Mouse (Mus musculus): ENCODE measurements at regions not wholly inside any gene's neighbourhood (a gene's known extent, or its start where the extent isn't known, plus 50 kb on each side); places are given as distances from the start of the nearest gene placed in this dataset.

- WGBS = 85% methylated on average over 3 of the region's 3 CpGs
- TF ChIP-seq POLR2A (IDR thresholded peaks at IDR 0.05; ENCODE audit: borderline replicate concordance, extremely low read depth, insufficient read depth, insufficient read length) = no peak
- no peaks in the 10 kb centered on the region for H3K27me3 ChIP-seq (ENCODE audit: control insufficient read depth, insufficient read depth, low read length)
- no peak for DNase-seq (ENCODE audit: low spot score)
- H3K9ac ChIP-seq (ENCODE audit: low read depth, low read length, severe bottlenecking) = no peak overlapping the region
- H3K27ac ChIP-seq (replicated peaks; ENCODE audit: low read depth, low read length) = no peak overlapping the region
- H3K4me1 ChIP-seq (ENCODE audit: control insufficient read depth, insufficient read depth, low read length) = no peaks in the 10 kb centered on the region
- H3K9me3 ChIP-seq (ENCODE audit: control insufficient read depth, low read length) = no peaks in the 10 kb centered on the region
- ATAC-seq (ENCODE audit: low FRiP score, low read depth) = no peak
- no peak overlapping the region for H3K4me2 ChIP-seq (replicated peaks; ENCODE audit: low read depth, low read length, severe bottlenecking)
- no peaks in the 10 kb centered on the region for H3K36me3 ChIP-seq (ENCODE audit: control insufficient read depth, insufficient read depth, low read length)
- H3K4me3 ChIP-seq (replicated peaks; ENCODE audit: low read length) = no peak overlapping the region
These were observed 128.0 kb downstream of the Arrdc4 start for GRCm38 (mm10) chr7:68621080-68621479.

- TF ChIP-seq POLR2A (IDR thresholded peaks at IDR 0.05; ENCODE audit: borderline replicate concordance, extremely low read depth, insufficient read depth, insufficient read length) = no peak
- Histone ChIP-seq H3K27ac (replicated peaks; ENCODE audit: low read depth, low read length) (no peak overlapping the region), H3K4me1 (ENCODE audit: control insufficient read depth, insufficient read depth, low read length) (no peaks in the 10 kb centered on the region), H3K27me3 (ENCODE audit: control insufficient read depth, insufficient read depth, low read length) (no peaks in the 10 kb centered on the region), H3K4me3 (replicated peaks; ENCODE audit: low read length) (no peak overlapping the region), H3K9me3 (ENCODE audit: control insufficient read depth, low read length) (no peaks in the 10 kb centered on the region), H3K4me2 (replicated peaks; ENCODE audit: low read depth, low read length, severe bottlenecking) (no peak overlapping the region), H3K9ac (ENCODE audit: low read depth, low read length, severe bottlenecking) (no peak overlapping the region), H3K36me3 (ENCODE audit: control insufficient read depth, insufficient read depth, low read length) (no peaks in the 10 kb centered on the region)
- 82% methylated on average over 4 of the region's 4 CpGs for WGBS
- ATAC-seq (ENCODE audit: low FRiP score, low read depth) (no peak), DNase-seq (ENCODE audit: low spot score) (no peak)
These were observed 138.5 kb downstream of the Arrdc4 start for GRCm38 (mm10) chr7:68610499-68610898.

- Histone ChIP-seq H3K4me1 (ENCODE audit: control insufficient read depth, insufficient read depth, low read length) (no peaks in the 10 kb centered on the region), H3K27ac (replicated peaks; ENCODE audit: low read depth, low read length) (no peak overlapping the region), H3K9me3 (ENCODE audit: control insufficient read depth, low read length) (no peaks in the 10 kb centered on the region), H3K36me3 (ENCODE audit: control insufficient read depth, insufficient read depth, low read length) (no peaks in the 10 kb centered on the region), H3K9ac (ENCODE audit: low read depth, low read length, severe bottlenecking) (no peak overlapping the region), H3K27me3 (ENCODE audit: control insufficient read depth, insufficient read depth, low read length) (no peaks in the 10 kb centered on the region), H3K4me2 (replicated peaks; ENCODE audit: low read depth, low read length, severe bottlenecking) (no peak overlapping the region), H3K4me3 (replicated peaks; ENCODE audit: low read length) (no peak overlapping the region)
- ATAC-seq (ENCODE audit: low FRiP score, low read depth) = no peak
- 79% methylated on average over 4 of the region's 4 CpGs for WGBS
- no peak for DNase-seq (ENCODE audit: low spot score)
- TF ChIP-seq POLR2A (IDR thresholded peaks at IDR 0.05; ENCODE audit: borderline replicate concordance, extremely low read depth, insufficient read depth, insufficient read length) = no peak
These were observed 141.9 kb downstream of the Arrdc4 start for GRCm38 (mm10) chr7:68607170-68607569.

DNA sequence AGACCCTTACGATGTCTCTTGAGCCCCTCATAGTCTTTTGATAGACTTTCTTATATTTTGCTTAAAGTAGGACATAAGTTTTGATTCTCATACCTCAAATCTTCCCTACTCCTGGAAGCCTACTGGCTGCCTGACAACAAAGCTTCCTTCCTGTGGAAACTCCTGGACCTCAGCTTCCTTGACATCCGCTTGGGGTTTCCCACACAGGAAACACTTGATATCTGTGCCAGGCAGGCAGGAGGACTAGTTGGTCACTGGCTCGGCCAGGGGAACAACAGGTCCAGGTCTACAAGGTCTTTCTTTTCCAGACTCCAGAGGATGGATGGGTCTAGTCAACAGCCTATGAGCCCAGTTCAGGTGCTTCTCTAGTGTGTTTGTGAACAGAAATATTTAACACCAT, 142.8 kb downstream of the Arrdc4 start:
- H3K27ac ChIP-seq (replicated peaks; ENCODE audit: low read depth, low read length) = no peak overlapping the region
- no peaks in the 10 kb centered on the region for H3K9me3 ChIP-seq (ENCODE audit: control insufficient read depth, low read length)
- H3K4me3 ChIP-seq (replicated peaks; ENCODE audit: low read length) = no peak overlapping the region
- no peak overlapping the region for H3K9ac ChIP-seq (ENCODE audit: low read depth, low read length, severe bottlenecking)
- WGBS = 83% methylated on average over 3 of the region's 3 CpGs
- no peaks in the 10 kb centered on the region for H3K27me3 ChIP-seq (ENCODE audit: control insufficient read depth, insufficient read depth, low read length)
- no peak for DNase-seq (ENCODE audit: low spot score)
- TF ChIP-seq POLR2A (IDR thresholded peaks at IDR 0.05; ENCODE audit: borderline replicate concordance, extremely low read depth, insufficient read depth, insufficient read length) = no peak
- no peaks in the 10 kb centered on the region for H3K36me3 ChIP-seq (ENCODE audit: control insufficient read depth, insufficient read depth, low read length)
- no peak overlapping the region for H3K4me2 ChIP-seq (replicated peaks; ENCODE audit: low read depth, low read length, severe bottlenecking)
- no peaks in the 10 kb centered on the region for H3K4me1 ChIP-seq (ENCODE audit: control insufficient read depth, insufficient read depth, low read length)
- ATAC-seq (ENCODE audit: low FRiP score, low read depth) = no peak

DNA sequence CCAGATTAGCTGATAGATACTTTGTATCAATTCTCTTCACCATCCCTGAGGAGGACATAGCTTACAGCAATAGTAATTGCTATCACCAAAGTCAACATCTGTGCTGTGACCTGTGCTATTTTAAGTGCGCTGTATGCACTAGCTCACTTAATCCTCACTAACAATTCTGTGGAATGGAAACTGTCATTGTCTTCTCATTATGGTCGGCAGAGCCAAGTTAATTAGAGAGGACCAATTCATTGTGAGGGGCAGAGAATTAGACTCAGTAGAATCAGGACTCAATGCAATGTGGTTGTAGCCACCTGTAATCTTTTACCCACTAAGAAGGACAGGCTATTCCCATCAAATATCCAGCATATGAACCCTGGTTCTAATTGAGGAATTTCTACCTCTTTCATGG, 145.3 kb downstream of the Arrdc4 start:
- DNase-seq (ENCODE audit: low spot score) (no peak), ATAC-seq (ENCODE audit: low FRiP score, low read depth) (no peak)
- Histone ChIP-seq H3K4me2 (replicated peaks; ENCODE audit: low read depth, low read length, severe bottlenecking) (no peak overlapping the region), H3K4me1 (ENCODE audit: control insufficient read depth, insufficient read depth, low read length) (no peaks in the 10 kb centered on the region), H3K9ac (ENCODE audit: low read depth, low read length, severe bottlenecking) (no peak overlapping the region), H3K27ac (replicated peaks; ENCODE audit: low read depth, low read length) (no peak overlapping the region), H3K27me3 (ENCODE audit: control insufficient read depth, insufficient read depth, low read length) (no peaks in the 10 kb centered on the region), H3K4me3 (replicated peaks; ENCODE audit: low read length) (no peak overlapping the region), H3K9me3 (ENCODE audit: control insufficient read depth, low read length) (no peaks in the 10 kb centered on the region), H3K36me3 (ENCODE audit: control insufficient read depth, insufficient read depth, low read length) (no peaks in the 10 kb centered on the region)
- 70% methylated on average over 2 of the region's 2 CpGs for WGBS
- no peak for TF ChIP-seq POLR2A (IDR thresholded peaks at IDR 0.05; ENCODE audit: borderline replicate concordance, extremely low read depth, insufficient read depth, insufficient read length)

DNA sequence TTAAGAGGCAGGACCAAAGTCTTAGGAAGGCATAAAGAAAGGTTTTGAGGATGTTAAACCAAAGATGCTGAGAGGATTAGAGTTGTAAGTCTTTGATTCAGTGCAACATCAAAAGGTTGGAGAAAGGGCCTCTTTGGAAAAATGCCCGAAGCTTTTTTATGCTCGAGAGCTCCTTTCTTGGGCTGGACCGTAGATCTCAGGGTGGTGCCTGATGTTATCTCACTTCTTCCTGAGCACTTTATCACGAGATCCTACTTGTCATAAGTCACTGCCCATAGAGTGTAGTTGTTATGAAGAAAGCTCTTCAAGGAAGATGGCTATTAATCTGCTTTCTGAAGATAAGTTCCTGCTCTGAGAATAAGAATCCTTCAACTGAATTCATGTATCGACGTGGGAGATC, 147.0 kb downstream of the Arrdc4 start:
- Histone ChIP-seq H3K4me1 (ENCODE audit: control insufficient read depth, insufficient read depth, low read length) (no peaks in the 10 kb centered on the region), H3K27me3 (ENCODE audit: control insufficient read depth, insufficient read depth, low read length) (no peaks in the 10 kb centered on the region), H3K27ac (replicated peaks; ENCODE audit: low read depth, low read length) (no peak overlapping the region), H3K9ac (ENCODE audit: low read depth, low read length, severe bottlenecking) (no peak overlapping the region), H3K9me3 (ENCODE audit: control insufficient read depth, low read length) (no peaks in the 10 kb centered on the region), H3K4me2 (replicated peaks; ENCODE audit: low read depth, low read length, severe bottlenecking) (no peak overlapping the region), H3K4me3 (replicated peaks; ENCODE audit: low read length) (no peak overlapping the region), H3K36me3 (ENCODE audit: control insufficient read depth, insufficient read depth, low read length) (no peaks in the 10 kb centered on the region)
- 73% methylated on average over 6 of the region's 6 CpGs for WGBS
- TF ChIP-seq POLR2A (IDR thresholded peaks at IDR 0.05; ENCODE audit: borderline replicate concordance, extremely low read depth, insufficient read depth, insufficient read length) = no peak
- ATAC-seq (ENCODE audit: low FRiP score, low read depth) (no peak), DNase-seq (ENCODE audit: low spot score) (no peak)
